Mouse (Mus musculus): ENCODE measurements around the gene Fam118b.

Fam118b gene

GRCm38 (mm10) chr9:35194048-35194447 lies 73.6 kb downstream of the Fam118b start:
- no peak for DNase-seq

- no peak for DNase-seq
Measured at GRCm38 (mm10) chr9:35192983-35193542, 74.5 kb downstream of the Fam118b start.

- DNase-seq, result peak; percentile 49 to 74
Measured at GRCm38 (mm10) chr9:35188700-35189099, 78.9 kb downstream of the Fam118b start.

GRCm38 (mm10) chr9:35187351-35187903 lies 80.2 kb downstream of the Fam118b start:
- no peak for DNase-seq

DNA sequence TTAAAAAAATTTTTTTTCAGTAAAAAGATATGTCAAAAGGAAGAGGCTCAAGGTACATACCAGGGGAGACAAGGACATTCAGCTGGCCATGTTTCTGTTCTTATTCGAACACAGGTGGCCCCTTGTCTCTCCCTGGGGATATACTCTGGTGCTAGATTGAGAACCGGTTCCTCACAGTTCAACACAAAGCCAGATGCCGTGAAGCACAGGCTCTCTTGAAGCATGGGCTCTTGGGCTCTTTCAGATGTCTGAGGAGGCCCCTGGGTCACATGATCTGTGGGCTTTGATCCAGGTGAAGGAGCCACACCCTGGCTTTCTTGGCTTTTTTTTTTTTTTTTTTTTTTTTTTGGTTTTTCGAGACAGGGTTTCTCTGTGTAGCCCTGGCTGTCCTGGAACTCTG lies 81.2 kb downstream of the Fam118b start:
- no peak for DNase-seq

GRCm38 (mm10) chr9:35183359-35183758 lies 84.2 kb downstream of the Fam118b start:
- no peak for DNase-seq

DNA sequence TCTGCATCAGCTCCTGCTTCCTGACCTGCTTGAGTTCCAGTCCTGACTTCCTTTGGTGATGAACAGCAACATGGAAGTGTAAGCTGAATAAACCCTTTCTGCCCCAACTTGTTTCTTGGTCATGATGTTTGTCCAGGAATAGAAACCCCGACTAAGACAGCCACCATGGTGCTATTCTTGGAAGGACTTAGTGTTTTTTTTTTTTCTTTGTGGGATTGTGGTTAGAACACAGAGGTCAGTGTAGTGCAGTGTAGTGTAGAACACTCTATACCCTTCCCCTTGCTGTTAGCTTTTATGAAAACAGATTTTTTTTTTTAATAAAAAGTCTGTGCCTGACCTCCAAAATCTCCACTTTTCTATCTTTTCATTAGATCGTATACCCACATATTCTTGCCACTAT lies 84.8 kb downstream of the Fam118b start:
- no peak for DNase-seq

DNA sequence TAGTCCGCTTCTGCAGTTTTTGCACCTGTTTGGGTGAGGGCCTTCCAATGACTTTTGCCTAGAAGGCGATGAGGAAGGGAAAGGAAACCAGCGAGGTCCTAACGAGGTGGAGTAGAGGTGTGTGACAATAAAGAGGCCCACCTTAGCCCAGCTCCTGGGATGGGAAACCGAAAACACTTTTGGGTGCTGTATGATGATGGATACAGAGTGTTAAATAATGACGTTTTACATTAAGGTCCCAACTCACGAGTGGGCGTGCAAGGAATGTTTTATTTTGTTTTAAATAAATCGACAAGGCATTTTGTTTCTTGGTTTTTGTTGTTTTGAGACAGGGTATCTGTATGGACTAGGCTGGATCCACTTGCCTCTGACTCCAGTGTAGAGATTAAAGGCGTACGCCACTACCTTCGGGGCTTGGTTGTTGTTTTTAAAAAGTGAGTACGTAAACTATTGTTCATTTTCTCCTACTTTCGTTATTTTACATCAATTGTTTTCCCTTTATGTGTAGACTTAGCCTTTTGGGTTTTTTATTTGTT lies 91.4 kb downstream of the Fam118b start:
- DNase-seq, result no peak

- DNase-seq, result peak; percentile 95 to 97
Measured at GRCm38 (mm10) chr9:35175251-35176123, 92.1 kb downstream of the Fam118b start, which contains the start of gene Dcps. Dcps (minus strand) TSS chr9:35176061.

GRCm38 (mm10) chr9:35173331-35173730 lies 94.3 kb downstream of the Fam118b start:
- DNase-seq, result no peak

DNA sequence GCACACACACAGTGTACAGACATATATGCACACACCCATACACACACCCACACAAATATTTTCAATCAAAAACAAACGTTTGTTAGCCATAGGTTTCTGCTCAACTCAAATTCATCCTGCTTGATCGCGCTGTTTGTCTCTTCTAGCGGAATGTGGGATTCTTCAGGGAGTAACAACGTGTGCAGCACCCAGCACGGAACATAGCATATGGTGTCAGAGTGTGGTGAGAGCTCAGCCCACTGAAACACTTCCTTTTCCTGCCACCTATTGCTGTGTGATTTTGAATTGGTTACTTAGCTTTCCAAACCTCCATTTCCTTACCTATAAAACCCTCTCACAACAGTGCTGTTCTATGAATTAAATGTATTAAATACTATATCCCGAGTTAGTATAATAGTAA lies 97.5 kb downstream of the Fam118b start:
- no peak for DNase-seq

Data from cerebellum, postnatal 25 days (tissue).